Mouse (Mus musculus): ENCODE measurements at regions not wholly inside any gene's neighbourhood (a gene's known extent, or its start where the extent isn't known, plus 50 kb on each side); places are given as distances from the start of the nearest gene placed in this dataset.
A peak's percentile ranks its signal among the peaks of the same experiment; 100 is the strongest.

DNA sequence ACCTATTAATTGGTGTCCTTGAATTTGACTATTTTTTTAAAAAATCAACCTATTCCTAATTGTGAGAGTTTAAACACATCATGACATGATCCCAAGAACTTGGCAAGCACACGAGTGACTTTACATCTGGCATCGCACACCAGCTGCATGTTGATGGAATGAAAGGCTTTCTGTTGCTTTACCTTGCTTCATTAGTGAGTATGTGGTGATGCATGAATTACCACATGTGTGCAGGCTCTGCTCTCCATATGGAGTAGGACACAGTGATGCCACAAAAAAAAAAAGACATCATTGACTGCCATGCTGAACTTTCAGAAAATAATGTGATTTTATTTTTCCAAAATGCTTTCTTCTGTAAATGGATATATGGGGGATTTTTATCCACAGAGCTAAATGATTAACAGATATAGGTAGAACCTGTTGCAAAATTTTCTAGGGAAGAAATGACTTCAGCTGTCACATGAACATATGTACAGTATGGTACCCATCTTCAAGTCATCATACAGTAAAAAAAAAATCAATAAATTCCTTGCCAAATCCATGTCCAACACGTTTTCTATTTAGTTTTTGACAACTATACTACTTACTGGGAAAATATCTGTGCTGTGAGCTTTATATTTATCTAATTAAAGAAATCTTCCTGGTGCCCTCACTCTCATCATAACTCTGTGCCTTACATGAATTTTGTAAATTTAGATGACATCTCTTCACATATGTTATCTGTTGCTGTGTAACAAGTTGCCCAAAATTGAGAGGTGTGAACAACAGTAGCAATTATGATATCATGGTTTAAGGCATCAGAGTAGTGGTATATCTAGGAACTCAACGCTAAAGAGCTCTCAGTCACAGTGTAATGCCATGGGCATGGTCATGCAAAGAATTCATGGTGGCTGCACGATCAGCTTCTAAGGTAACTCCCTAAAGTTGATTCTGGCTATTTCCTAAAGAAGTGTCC is 84.0 kb upstream of the Arrdc3 start:
- DNase-seq (ENCODE audit: extremely low spot score in 1 of 2, low spot score in 1 of 2), result no peak

DNA sequence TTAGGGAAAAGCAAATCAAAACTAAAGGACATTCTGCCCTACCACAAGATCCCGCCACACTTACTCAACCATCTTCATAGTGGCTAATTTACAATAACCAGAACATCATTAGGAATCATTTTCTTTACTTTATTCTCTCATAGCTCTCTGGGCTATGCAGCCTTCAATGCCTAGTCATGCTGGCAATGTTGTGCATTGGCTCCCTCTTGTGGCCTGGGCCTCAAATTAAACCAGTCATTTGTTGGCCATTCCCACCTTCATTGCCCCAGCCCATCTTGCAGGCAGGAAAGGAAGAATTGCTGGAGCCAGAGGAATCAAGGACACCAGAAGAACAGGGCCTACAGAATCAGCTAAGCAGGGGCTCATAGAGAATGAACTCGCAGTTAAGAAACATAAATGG is 77.0 kb upstream of the Arrdc3 start:
- peak in 1 of 2 experiments; percentile 15 for DNase-seq (ENCODE audit: extremely low spot score in 1 of 2, low spot score in 1 of 2)

DNA sequence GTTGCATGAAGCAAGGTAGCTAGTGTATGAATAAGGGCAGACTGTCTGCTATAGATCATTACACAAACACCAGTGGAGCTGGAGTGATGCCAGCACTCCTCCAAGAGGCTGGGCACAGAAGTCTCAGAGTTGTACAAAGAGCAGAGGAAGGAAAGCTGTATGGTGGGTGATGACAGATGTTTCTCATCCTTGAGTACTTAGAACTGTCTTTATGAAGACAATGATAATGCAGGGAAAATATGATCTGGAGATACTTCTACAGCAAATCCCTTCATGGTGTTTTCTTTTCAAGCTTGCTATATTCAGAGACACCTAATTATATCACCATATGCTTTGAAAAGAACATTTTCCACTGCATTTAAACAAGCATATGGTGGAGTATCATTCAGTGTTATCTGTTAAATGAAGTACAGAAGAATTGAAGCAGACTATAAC is 56.1 kb upstream of the Arrdc3 start:
- peak in 1 of 2 experiments; percentile 8 for DNase-seq (ENCODE audit: extremely low spot score in 1 of 2, low spot score in 1 of 2)

Data from layer of hippocampus, postnatal 25 days (tissue).